Mouse (Mus musculus): ENCODE measurements at regions not wholly inside any gene's neighbourhood (a gene's known extent, or its start where the extent isn't known, plus 50 kb on each side); places are given as distances from the start of the nearest gene placed in this dataset.

DNA sequence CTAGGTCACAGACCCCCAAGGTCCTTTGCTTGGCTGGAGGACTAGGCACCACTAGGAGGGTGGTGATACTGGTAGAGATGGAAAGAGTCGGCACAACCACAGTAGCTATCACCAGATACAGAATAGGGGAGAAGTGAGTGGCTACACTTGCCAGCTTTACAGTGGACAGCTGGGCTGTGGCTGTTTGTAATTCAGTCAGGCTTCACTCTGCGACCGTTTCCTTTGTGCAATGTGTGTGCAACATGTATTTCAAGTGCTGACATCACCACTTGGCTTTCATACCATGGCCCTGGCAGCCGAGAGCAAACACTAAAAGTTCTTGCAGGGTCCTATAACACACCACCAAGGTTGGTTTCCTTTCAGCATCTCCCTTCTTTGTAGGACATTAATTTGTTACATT lies 181.7 kb upstream of the Egln3 start:
- DNase-seq (ENCODE audit: low spot score): peak; percentile 70

DNA sequence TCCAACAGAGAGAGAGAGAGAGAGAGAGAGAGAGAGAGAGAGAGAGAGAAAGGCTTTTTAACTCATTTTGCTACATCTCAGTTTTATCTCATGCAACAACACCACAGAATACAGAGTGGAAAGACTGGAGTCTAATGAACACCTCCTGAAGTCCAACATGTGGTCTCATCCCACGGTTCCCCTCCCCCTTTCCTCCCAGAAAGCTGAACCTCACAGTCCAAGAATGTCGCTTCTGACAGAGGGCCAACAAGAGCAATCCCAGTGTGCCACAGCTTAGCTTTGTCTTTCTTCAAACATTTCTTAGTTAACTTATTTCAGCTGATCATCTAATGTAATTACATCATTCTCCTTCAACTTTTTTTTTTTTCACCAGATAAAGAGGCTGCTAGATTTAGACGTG lies 180.5 kb upstream of the Egln3 start:
- DNase-seq (ENCODE audit: low spot score): no peak

DNA sequence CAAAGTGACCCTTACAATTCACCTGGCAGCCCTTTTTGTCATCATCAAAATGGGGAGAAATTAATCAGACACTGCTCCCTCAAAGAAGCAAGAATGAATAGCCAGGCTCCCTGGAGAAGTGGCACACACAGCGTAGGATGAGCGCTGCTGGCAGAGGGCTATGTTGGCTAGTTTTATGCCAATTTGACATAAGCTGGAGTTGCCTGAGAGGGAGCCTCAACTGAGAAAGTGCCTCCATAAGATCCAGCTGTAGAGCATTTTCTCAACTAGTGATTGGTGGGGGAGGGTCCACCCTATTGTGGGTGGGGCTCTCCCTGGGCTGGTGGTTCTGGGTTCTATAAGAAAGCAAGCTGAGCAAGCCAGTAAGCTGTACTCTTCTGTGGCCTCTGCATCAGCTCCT lies 179.3 kb upstream of the Egln3 start:
- DNase-seq (ENCODE audit: low spot score): no peak

DNA sequence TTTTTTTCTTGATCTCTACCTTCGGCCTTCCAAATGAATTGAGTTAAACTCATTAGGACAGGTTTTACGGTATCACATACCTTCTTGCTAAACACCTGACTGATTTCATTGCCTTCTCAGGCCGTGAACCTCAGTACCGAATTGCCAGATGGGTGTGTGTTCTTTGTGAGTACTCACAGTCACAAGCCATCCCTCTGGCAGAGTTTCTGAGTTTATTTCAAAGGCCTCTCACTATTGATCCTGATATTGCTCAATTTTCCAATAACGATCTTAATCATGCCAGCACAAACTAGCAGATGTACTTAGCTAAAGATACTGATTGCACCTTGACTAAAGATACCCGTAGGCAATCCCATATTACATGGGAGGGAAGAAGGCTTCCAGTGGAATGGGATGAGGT lies 178.4 kb upstream of the Egln3 start:
- no peak for DNase-seq (ENCODE audit: low spot score)

DNA sequence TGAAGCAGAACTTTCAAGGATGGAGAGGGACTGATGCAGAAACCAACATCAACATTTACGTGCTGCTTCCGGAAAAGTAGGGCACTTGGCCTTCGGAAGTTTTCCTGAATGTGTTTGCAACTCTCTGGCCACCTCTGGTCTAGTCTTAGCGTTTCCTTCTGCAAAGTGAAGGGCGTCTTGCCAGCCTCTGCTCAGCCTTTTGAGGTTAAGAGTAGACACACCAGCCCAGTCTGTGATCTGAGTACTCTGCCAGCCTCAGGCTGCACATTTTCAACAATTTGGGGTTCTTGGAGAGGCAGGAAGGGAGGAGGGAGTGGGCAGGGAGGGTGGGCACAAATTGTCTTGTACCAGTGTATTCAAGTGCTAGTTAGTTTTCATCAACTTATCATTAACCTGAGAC lies 176.7 kb upstream of the Egln3 start:
- DNase-seq (ENCODE audit: low spot score): no peak

DNA sequence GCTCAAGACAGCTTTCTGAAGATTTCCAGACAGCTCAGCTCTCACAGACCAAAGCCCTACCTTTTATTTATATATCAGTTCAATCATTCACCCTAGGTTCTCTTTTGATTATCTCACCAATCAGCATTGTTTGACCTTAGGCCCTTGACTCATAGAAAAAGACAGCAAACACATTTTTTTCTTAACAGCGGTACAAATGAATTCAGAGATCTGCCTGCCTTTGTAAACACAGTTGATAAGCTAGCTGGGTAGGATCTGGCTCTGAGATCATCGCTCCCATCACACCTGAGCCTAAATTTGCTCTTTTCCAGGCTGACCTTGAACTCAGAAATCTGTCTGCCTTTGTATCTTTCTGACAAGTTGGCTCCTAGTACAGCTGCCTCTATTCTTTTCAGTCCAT lies 174.9 kb upstream of the Egln3 start:
- DNase-seq (ENCODE audit: low spot score): no peak

DNA sequence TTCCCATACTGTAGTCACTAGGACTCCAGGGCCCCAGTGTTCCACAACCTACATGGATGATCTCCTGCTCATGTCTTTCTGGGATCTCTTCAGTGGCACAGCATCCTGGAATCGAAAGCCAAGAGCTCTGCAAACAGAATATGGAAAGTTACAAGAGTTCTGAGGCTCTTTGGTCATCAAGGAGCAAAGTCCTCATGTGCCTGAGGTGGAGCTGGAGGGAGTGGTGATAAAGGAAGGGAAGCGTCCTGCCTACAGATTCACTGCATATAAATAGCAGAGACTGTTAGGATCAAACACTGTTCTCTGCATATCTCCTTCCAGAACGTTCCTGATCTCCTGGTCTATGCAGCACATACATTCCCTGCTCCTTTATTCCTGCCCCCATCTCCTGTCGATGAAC lies 170.4 kb upstream of the Egln3 start:
- no peak for DNase-seq (ENCODE audit: low spot score)

DNA sequence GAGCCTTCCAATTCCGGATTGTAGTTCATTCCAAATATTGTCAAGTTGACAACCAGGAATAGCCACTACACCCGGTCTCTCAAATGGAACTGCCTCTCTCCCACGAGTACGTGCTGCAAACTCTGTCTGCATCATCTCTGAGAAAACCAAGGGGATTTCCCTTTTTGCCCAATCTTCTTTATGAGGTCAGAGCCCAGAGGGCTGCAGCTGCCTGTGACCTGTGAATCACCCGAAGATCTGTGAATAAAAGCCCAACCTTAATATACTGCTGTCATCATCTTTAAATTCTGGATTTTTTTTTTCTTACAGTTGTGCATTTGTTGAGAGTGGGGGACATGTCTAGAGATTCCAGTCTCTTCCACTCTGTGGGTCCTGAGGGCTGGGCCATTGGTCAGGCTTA lies 165.6 kb upstream of the Egln3 start:
- peak; percentile 23 for DNase-seq (ENCODE audit: low spot score)

DNA sequence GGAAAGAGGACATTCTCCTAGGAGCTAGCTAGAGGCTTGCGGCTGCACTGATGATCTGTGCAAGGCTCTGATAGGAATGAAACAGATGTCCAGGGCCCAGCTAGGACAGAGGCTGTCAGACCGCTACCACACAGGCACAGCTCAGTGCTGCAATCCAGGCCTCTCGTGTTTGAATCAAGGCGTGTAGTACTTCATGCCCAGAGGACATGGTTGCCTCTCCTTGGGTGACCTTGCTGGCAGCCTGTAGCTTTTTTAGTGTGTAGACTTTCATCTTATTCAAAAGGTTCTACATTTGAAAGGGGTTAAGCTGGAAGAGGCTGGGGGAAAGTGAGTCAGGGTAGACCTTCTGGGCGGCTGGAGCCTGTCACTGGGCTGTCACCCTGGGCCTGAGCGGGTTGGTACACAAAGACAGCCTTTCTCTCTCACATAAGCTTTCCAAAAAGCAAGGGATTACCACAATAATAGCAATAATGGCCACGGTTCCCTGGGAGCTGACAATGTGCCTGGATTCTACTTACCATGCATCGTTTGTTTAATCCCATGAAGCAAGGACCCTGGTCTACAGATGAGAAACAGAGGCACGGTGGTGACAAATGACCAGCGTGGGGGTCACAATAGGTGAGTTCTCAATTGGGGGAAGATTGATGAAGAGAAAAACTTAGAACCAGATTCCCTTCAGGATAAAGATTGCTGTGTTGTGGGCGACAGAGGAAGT lies 160.9 kb upstream of the Egln3 start:
- no peak for DNase-seq (ENCODE audit: low spot score)

DNA sequence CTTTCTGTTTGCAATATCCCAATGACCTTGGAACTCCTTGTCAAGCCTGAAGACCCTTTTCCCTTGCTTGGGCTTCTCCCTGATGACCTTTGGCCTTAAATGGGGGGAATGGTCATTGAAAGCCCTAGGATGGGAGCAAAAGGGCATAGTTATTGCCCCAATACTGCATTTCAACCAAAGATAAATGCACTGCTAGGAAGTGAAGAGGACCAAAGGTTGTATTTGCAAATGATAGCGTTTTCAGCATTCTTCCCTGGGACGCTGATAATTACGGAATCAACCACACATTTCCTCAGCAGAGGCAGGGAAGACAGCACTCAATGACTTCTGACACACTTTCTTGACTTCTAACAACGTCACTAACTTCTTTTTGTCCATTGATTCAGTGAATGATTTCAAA lies 158.1 kb upstream of the Egln3 start:
- no peak for DNase-seq (ENCODE audit: low spot score)

DNA sequence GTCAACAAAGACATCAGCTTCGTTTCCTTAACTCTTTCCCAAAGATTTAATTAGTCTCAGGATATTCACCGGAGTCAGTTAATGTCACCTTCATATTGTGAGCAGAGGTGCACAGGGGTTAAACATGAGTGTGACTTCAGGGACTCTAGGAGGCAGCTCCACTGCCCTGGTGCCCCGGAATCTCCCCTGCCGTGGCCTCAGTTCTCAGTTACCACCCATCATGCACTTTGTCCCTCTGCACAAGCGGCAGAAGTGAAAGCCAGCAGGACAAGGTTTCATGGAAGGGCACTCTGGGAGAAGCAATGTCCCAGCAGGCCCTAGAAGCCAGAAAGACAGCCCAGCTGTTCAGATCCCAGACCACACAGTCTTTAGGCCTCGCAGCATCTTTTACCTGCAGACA lies 150.5 kb upstream of the Egln3 start:
- DNase-seq (ENCODE audit: low spot score): no peak

DNA sequence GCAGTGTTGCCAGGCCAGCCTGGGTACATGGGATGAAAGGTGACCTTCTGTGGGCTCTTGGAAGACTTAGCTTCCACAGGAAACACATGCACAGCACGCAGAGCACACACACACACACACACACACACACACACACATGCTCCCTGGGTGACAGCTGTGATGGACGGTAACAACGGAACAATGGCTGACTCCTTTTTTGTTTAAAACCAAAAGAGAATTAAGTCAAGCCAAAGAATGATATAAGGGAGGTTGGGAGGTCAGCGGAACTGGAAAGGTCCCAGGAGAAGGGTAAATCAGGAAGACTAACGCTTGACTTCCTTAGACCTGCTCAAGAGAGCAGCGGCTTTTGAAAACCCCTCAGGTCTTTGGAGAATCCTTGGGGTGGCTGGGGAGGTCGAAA lies 150.0 kb upstream of the Egln3 start:
- no peak for DNase-seq (ENCODE audit: low spot score)

DNA sequence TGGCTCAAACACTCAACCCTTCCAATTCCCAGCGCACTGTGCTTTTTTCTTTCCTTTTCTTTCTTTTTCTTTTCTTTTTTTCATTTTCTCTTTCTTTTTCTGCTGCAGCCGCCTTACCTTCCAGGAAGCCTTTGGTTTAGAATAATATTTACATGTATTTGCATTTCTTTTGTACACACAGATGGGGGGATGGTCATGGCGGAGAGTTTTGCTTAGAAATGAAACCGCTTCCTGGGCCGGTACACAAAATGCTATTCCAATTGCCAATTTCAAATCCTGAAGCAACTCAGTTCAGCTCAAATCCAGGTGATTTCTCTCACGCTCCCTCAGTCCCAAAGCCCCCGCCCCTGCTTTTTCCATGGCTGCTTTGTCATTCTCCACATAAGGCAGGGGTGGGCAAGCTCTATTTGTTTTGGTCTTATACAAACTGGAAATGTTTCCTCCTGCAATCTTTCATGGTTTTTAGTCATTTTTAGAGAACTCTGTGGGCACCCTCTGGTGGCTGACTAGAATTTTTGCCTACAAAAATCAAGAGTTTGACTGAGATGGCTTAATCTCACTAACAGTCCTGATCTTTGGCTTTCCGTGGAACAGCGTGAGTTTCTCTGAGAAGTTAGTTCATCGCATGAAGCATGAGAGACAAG lies 149.4 kb upstream of the Egln3 start:
- peak; percentile 36 for DNase-seq (ENCODE audit: low spot score)

DNA sequence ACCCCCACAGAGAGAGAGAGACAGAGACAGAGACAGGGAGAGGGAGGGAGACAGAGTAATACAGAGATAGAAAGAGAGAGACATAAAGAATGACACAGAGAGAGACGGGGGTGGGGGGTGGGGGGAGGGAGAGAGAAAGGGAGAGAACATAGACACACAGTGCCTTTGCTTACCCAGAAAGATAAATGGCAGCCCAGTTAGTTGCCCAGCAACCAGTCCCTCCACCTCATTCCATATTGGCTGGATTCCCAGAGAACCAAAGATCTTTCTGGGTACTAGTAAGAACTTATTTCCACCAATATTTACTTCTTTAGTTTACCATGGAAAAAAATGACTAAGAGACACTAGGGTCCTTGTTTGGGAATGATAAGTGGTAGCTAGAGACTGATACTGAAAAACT lies 146.6 kb upstream of the Egln3 start:
- DNase-seq (ENCODE audit: low spot score): no peak

DNA sequence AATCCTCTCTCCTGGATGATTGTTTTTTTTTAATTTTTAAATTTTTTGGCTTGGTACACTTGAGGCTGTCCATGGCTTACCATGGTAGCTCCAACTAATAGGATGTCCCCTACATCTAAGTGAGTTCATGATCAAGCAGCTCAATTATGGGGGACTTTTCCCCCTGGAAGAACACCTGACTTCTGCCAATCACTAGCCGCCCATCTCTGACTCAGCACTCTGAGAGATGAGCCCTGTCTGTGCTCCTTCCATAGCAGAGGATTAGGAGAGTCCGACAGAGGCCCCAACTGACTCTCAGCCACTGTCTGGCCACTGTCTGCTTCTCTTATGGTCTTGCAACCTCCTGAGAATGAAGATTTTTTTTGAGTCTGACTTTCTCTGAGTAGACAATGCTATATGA lies 145.7 kb upstream of the Egln3 start:
- DNase-seq (ENCODE audit: low spot score): no peak

DNA sequence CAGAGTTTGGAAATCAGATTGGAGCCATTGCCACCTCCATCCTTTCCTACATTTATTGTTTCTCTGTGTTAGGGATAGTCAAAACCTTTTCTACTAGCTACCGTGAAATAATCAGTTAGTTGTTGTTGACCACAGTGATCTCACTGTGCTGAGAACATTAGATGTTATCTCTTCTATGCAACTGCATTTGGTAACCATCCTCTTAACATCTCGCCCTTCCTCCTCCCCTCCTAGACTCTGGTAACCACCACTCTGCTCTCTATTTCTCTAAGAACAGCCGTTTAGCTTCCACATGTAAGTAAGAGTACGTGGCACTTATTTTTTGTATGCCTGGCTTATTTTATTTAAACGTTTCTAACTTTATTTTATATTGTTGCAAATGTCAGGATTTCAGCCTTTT lies 139.8 kb upstream of the Egln3 start:
- no peak for DNase-seq (ENCODE audit: low spot score)

DNA sequence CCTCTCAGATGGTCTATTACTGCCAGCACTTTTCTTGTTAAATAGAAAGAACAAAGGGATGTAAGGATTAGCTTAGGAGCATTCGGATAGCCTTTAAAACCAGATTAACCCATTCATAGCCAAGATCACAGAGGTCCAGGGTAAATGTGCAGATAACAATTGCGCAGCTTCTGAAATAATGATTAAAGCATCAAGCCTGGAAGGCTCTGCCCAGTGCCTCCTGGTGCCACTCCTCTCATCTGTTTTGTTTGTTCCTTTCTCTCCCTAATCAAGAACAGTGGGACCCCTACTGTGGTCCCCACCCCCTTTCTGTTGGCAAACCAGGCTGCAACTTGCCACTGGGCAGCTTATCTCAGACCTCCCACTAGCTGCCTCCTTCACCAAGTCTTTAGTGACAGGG lies 131.8 kb upstream of the Egln3 start:
- no peak for DNase-seq (ENCODE audit: low spot score)

DNA sequence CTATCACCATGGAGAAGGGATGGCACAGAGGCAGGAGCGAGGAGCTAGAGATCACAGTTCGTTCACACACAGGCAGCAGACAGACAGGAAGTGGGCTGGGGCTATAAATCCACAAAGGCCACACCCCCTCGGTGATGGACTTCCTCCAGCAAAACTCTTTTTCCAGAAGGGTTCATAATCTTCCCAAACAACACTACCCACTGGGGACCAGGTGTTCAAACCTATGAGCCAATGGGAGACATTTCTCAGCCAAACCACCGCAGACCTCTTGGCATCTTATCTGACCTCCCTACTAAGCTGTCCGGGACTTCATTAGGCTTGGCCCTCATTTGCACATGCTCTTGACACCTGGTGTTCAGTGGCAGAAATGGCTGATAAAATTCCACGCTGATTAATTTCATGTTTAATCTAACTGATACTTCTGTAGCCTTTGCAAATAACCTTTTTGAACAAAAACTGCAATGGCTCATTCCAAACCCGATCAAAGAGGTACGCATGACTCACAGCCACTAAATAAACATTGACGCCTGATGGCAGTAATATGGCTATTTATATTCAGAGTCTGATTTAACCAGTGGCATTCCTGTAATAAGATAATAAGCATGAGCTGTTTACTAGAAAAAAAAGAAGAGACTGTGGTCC lies 131.0 kb upstream of the Egln3 start:
- DNase-seq (ENCODE audit: low spot score): peak; percentile 13

DNA sequence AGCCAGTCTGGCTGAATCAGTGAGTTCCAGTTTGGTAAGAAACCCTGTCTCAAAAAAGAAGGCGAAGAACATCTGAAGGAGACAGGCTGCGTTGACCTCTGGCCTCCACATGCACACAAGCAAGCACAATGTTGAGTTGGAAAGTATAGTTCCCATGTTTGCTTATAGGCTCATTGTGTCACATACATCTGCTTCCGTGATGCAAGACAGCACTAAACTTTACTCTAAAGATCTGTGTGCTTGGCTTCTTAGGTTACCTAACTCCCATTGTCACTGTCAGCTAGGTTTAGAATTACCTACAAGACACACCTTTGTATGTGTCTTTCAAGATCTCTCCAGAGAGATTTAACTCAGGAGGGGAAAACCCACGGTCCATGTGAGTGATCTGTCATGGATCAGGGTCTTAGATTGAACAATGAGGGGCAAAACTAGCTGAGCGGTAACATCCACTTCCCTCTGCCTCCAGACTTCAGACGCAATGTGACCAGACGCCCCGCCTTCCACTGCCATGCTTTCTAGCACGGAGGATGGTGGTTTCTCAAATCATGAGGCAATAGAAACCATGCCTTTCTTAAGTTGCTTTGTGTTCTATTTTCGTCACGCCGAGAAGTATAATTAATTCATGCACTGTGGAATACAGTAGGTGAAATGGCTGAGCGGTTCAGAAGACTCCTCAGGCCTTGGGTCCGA lies 130.1 kb upstream of the Egln3 start:
- DNase-seq (ENCODE audit: low spot score): no peak

DNA sequence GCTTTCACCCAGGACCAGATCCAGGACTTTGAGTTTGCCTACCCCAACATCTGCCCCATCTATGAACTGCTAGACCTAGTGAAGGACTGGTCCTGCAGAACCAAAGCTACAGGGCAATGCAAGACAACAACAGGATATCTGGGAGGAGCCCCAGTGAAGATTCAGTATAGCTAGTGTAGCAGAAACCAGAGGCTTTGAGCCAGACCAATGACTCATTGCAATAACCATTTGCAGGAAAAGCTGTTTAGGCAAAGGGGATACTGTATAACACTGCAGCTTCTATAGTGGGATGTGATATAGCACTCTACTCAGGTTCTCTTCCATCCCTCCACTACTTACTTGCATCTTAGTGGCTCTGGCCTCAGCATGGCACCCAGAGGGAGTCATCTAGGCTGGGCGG lies 123.8 kb upstream of the Egln3 start:
- DNase-seq (ENCODE audit: low spot score): peak; percentile 42

DNA sequence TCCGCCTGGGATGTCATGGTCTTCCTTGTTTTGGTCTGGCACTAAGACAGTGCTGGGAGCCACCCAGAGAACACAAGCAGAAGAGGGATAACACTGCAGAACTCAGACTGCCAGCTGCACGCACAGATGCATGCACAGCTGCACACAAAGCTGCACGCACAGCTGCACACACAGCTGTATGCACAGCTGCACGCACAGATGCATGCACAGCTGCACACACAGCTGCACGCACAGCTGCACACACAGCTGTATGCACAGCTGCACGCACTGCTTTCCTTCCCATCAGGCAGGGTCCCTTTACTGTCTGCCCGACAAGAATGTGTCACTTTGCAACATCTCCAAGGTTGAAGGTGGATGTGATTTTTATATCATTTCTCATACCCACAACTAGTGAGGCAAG lies 122.9 kb upstream of the Egln3 start:
- no peak for DNase-seq (ENCODE audit: low spot score)

DNA sequence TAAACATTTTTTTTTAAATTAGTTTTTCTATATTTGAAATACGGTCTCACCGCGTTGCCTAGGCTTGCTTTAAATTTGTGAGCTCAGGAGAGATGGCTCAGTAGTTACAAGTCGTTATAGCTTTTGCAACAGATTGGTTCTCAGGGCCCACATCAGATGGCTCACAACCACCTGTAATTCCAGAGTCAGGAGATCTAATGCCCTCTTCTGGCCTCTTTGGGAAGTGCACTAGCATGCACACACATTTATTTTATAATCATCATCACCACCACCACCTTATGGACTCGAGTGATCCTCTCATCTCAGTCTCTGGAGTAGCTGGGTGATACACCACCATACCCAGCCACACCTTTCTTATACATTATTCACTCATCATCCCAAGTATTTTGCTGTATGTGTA lies 116.9 kb upstream of the Egln3 start:
- DNase-seq (ENCODE audit: low spot score): no peak

DNA sequence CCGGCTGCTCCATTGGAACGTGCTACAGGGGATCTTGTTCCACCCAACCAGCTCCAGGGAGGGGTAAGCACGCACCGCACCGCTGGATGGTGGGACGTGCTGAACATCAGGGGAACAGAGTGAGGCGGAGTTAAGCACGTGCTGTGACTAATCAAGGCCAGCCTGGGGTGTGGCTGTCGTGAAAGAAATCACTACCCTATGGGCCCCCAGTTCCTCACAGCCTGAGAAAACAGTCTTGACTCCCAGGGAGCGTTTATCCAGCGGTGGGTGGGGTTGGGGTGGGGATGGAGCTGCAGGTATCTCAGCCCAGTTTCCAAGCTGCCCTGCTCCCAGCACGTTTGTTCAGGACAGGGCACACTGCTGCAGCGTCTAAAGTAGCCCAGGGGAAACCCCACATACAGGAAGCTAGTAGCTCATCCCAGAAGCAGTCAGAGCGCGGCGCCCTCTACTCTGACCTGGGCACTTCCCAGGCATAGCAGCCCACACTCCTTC lies 113.4 kb upstream of the Egln3 start:
- DNase-seq (ENCODE audit: low spot score): no peak

Data from MN1 (cell line).